Mouse (Mus musculus): ENCODE results near the gene Nlgn3. TPM values are rescaled to one million over a fixed set of nuclear protein-coding genes. Genes with fewer than 3 reads are reported as not detected.
"Not testable (repeated sequence)": the region's sequence is repeated elsewhere in the genome, so short reads cannot be mapped to it uniquely, and the experiment has no call there.

Gene Nlgn3
- polyA plus RNA-seq, 1 experiment: not detected

GRCm38 (mm10) chrX:101329372-101330028 is 30.5 kb downstream of the Nlgn3 start:
- Histone ChIP-seq H3ac (ENCODE audit: control insufficient read depth, insufficient read length, low read depth) (peak overlapping the region; percentile 44), H3K4me3 (ENCODE audit: insufficient read depth, poor library complexity, severe bottlenecking) (no peak overlapping the region), H3K79me3 (ENCODE audit: low read depth) (no peaks in the 10 kb centered on the region), H3K79me2 (ENCODE audit: control insufficient read depth, insufficient read depth) (no peaks in the 10 kb centered on the region), H3K27me3 (ENCODE audit: control insufficient read depth, insufficient read depth, insufficient read length) (no peaks in the 10 kb centered on the region), H3K36me3 (ENCODE audit: control insufficient read depth, insufficient read depth) (no peaks in the 10 kb centered on the region)
- TF ChIP-seq FOSL1 (IDR thresholded peaks at IDR 0.05; ENCODE audit: insufficient read depth, low read length, poor library complexity, severe bottlenecking) (no peak), MYOG (IDR thresholded peaks at IDR 0.05; ENCODE audit: control insufficient read depth, extremely low read depth, insufficient read length) (no peak), MYOD1 (IDR thresholded peaks at IDR 0.05; ENCODE audit: control insufficient read depth, insufficient read length, low read depth) (no peak), CEBPB (IDR thresholded peaks at IDR 0.05; ENCODE audit: low read depth) (no peak), USF1 (IDR thresholded peaks at IDR 0.05; ENCODE audit: low read depth) (no peak), MAX (IDR thresholded peaks at IDR 0.05) (no peak), CTCF (IDR thresholded peaks at IDR 0.05; ENCODE audit: control insufficient read depth, insufficient read depth, insufficient read length) (peak; percentile 23)

GRCm38 (mm10) chrX:101332031-101332374 is 33.0 kb downstream of the Nlgn3 start:
- TF ChIP-seq MAX (IDR thresholded peaks at IDR 0.05) (no peak), CEBPB (IDR thresholded peaks at IDR 0.05; ENCODE audit: low read depth) (no peak), MYOG (IDR thresholded peaks at IDR 0.05; ENCODE audit: control insufficient read depth, extremely low read depth, insufficient read length) (no peak), MYOD1 (IDR thresholded peaks at IDR 0.05; ENCODE audit: control insufficient read depth, insufficient read length, low read depth) (no peak), FOSL1 (IDR thresholded peaks at IDR 0.05; ENCODE audit: insufficient read depth, low read length, poor library complexity, severe bottlenecking) (no peak), CTCF (IDR thresholded peaks at IDR 0.05; ENCODE audit: control insufficient read depth, insufficient read depth, insufficient read length) (no peak), USF1 (IDR thresholded peaks at IDR 0.05; ENCODE audit: low read depth) (no peak)
- H3K27me3 ChIP-seq (ENCODE audit: control insufficient read depth, insufficient read depth, insufficient read length): no peaks in the 10 kb centered on the region
- H3K36me3 ChIP-seq (ENCODE audit: control insufficient read depth, insufficient read depth): no peaks in the 10 kb centered on the region
- no peaks in the 10 kb centered on the region for H3K79me3 ChIP-seq (ENCODE audit: low read depth)
- H3K4me3 ChIP-seq (ENCODE audit: insufficient read depth, poor library complexity, severe bottlenecking): no peak overlapping the region
- H3ac ChIP-seq (ENCODE audit: control insufficient read depth, insufficient read length, low read depth): peak overlapping the region; percentile 57
- H3K79me2 ChIP-seq (ENCODE audit: control insufficient read depth, insufficient read depth): no peaks in the 10 kb centered on the region

DNA sequence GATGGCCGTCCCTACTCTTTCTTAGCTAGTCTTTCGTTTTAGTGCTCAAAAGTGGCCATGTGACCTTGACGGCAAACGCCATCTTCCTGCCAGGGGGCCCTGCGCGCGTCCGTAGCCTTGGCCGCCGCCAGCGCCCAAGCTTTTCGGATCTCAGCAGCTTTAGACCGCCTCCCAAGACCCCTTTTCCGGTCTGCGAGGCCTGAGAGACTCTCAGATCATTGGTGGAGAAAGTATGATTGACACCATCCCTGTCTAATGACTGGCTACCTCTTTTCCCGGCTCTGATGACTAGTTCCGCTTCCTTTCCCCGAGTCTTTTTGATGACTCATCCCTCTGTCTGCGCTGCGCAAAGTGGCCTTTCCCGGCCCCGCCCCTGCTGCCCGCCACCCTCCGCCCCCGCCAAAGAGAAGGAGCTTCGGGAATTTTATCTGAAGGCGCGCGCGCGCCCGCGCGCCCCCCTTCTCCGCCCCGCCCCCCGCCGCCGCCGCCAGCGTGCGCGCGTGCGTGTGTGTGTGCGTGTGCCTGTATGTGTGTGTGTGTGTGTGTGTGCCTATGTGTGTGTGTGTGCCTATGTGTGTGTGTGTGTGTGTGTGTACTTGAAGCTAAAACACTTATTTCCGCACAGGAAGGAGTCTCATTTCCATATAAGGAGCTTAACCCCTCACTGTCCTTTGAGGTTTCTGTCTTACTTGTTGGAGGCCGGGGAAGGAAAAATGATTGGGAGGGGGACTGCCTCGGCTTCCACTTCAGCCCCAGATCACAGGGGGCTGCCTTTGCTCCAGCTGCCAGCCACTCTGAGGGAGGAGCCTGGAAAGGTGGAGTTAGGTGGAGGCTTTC is 33.6 kb downstream of the Nlgn3 start:
- H3K36me3 ChIP-seq (ENCODE audit: control insufficient read depth, insufficient read depth): no peaks in the 10 kb centered on the region
- H3ac ChIP-seq (ENCODE audit: control insufficient read depth, insufficient read length, low read depth): peak overlapping the region; percentile 57
- H3K4me3 ChIP-seq (ENCODE audit: insufficient read depth, poor library complexity, severe bottlenecking): peak overlapping the region; percentile 6
- H3K79me3 ChIP-seq (ENCODE audit: low read depth): no peaks in the 10 kb centered on the region
- H3K79me2 ChIP-seq (ENCODE audit: control insufficient read depth, insufficient read depth): no peaks in the 10 kb centered on the region
- no peaks in the 10 kb centered on the region for H3K27me3 ChIP-seq (ENCODE audit: control insufficient read depth, insufficient read depth, insufficient read length)
- TF ChIP-seq CEBPB (IDR thresholded peaks at IDR 0.05; ENCODE audit: low read depth): no peak
- TF ChIP-seq USF1 (IDR thresholded peaks at IDR 0.05; ENCODE audit: low read depth): peak; percentile 59
- no peak for TF ChIP-seq FOSL1 (IDR thresholded peaks at IDR 0.05; ENCODE audit: insufficient read depth, low read length, poor library complexity, severe bottlenecking)

DNA sequence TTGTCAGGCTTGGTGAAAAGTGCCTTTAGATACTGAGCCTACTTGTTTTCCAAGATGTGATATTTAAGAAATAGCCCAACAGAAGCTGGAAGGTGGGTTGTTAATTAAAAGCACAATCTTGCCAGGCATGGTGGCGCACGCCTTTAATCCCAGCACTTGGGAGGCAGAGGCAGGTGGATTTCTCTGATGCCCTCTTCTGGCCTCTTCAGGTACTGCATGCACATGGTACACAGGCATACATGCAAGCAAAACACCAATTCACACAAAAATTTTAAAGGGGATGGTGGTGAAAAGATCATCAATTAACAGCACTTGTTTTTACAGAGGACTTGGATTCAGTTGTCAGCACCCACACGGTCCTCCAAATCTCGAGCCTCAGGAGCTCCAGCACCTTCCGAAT is 35.6 kb downstream of the Nlgn3 start:
- no peak for TF ChIP-seq MAX (IDR thresholded peaks at IDR 0.05)
- no peak for TF ChIP-seq USF1 (IDR thresholded peaks at IDR 0.05; ENCODE audit: low read depth)
- no peak for TF ChIP-seq FOSL1 (IDR thresholded peaks at IDR 0.05; ENCODE audit: insufficient read depth, low read length, poor library complexity, severe bottlenecking)
- TF ChIP-seq CTCF (IDR thresholded peaks at IDR 0.05; ENCODE audit: control insufficient read depth, insufficient read depth, insufficient read length): no peak
- TF ChIP-seq MYOG (IDR thresholded peaks at IDR 0.05; ENCODE audit: control insufficient read depth, extremely low read depth, insufficient read length): no peak
- no peak for TF ChIP-seq CEBPB (IDR thresholded peaks at IDR 0.05; ENCODE audit: low read depth)
- no peak for TF ChIP-seq MYOD1 (IDR thresholded peaks at IDR 0.05; ENCODE audit: control insufficient read depth, insufficient read length, low read depth)
- H3K79me2 ChIP-seq (ENCODE audit: control insufficient read depth, insufficient read depth): no peaks in the 10 kb centered on the region
- no peaks in the 10 kb centered on the region for H3K36me3 ChIP-seq (ENCODE audit: control insufficient read depth, insufficient read depth)
- no peak overlapping the region for H3K4me3 ChIP-seq (ENCODE audit: insufficient read depth, poor library complexity, severe bottlenecking)
- no peaks in the 10 kb centered on the region for H3K79me3 ChIP-seq (ENCODE audit: low read depth)
- no peaks in the 10 kb centered on the region for H3K27me3 ChIP-seq (ENCODE audit: control insufficient read depth, insufficient read depth, insufficient read length)
- no peak overlapping the region for H3ac ChIP-seq (ENCODE audit: control insufficient read depth, insufficient read length, low read depth)

DNA sequence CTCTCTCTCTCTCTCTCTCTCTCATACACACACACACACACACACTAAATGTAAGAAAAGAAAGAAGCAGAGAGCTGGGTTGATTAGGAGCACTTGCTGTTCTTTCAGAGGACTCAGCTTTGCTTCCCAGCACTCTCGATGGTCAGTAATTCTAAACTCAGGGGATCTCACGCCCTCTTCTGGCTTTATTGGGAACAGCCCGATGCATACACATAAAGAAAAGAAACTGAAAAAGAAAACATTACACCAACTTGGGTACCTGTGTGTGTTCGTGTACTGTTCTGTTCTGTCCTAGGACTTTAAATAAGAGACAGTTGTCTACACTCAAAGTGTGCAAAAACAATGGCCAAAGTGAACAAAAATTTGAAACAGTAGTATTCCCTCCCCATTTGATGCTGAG is 39.7 kb downstream of the Nlgn3 start:
- no peak overlapping the region for H3ac ChIP-seq (ENCODE audit: control insufficient read depth, insufficient read length, low read depth)
- H3K4me3 ChIP-seq (ENCODE audit: insufficient read depth, poor library complexity, severe bottlenecking): no peak overlapping the region
- no peaks in the 10 kb centered on the region for H3K79me3 ChIP-seq (ENCODE audit: low read depth)
- no peaks in the 10 kb centered on the region for H3K27me3 ChIP-seq (ENCODE audit: control insufficient read depth, insufficient read depth, insufficient read length)
- H3K79me2 ChIP-seq (ENCODE audit: control insufficient read depth, insufficient read depth): no peaks in the 10 kb centered on the region
- TF ChIP-seq MYOD1 (IDR thresholded peaks at IDR 0.05; ENCODE audit: control insufficient read depth, insufficient read length, low read depth): no peak
- TF ChIP-seq USF1 (IDR thresholded peaks at IDR 0.05; ENCODE audit: low read depth): no peak
- no peak for TF ChIP-seq CTCF (IDR thresholded peaks at IDR 0.05; ENCODE audit: control insufficient read depth, insufficient read depth, insufficient read length)
- no peak for TF ChIP-seq MAX (IDR thresholded peaks at IDR 0.05)
- no peak for TF ChIP-seq FOSL1 (IDR thresholded peaks at IDR 0.05; ENCODE audit: insufficient read depth, low read length, poor library complexity, severe bottlenecking)
- TF ChIP-seq CEBPB (IDR thresholded peaks at IDR 0.05; ENCODE audit: low read depth): no peak
- TF ChIP-seq MYOG (IDR thresholded peaks at IDR 0.05; ENCODE audit: control insufficient read depth, extremely low read depth, insufficient read length): no peak
- no peaks in the 10 kb centered on the region for H3K36me3 ChIP-seq (ENCODE audit: control insufficient read depth, insufficient read depth)

GRCm38 (mm10) chrX:101342837-101343236 is 43.9 kb downstream of the Nlgn3 start:
- not testable (repeated sequence) for H3K79me3 ChIP-seq (ENCODE audit: low read depth); H3K36me3 ChIP-seq (ENCODE audit: control insufficient read depth, insufficient read depth); H3K4me3 ChIP-seq (ENCODE audit: insufficient read depth, poor library complexity, severe bottlenecking); H3ac ChIP-seq (ENCODE audit: control insufficient read depth, insufficient read length, low read depth); H3K27me3 ChIP-seq (ENCODE audit: control insufficient read depth, insufficient read depth, insufficient read length); H3K79me2 ChIP-seq (ENCODE audit: control insufficient read depth, insufficient read depth)

Measured in C2C12 (cell line).